Mouse (Mus musculus) mesoderm, embryonic 11.5 days (tissue): ENCODE measurements around the gene Kdelr2.
A peak's percentile ranks its signal among the peaks of the same experiment; 100 is the strongest.

ENCODE experiments used
- DNase-seq: peaks from one replicate; pipeline ENCODE4 v3.0.0-alpha.2; 2012; ENCODE audit warnings: low read depth, low spot score

Kdelr2 gene

DNA sequence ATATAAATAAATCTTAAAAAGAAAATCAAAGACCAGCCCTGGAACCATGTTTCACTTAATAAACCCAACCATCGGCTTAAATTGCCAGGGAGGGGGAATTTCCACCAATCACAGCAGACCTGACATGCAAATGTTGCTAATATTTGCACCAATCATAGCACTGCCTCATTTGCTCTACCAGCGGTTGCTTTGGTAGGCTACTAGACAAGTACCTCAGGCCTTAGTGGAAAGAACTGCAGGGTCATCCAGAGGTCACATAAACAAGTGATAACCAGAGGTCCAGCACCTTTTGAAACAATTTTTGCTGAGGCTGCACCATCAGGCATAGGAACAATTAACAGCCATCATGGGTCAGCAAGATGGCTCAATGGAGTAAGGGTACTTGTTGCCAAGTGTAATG is 2.1 kb upstream of the Kdelr2 start:
- DNase-seq: no peak

DNA sequence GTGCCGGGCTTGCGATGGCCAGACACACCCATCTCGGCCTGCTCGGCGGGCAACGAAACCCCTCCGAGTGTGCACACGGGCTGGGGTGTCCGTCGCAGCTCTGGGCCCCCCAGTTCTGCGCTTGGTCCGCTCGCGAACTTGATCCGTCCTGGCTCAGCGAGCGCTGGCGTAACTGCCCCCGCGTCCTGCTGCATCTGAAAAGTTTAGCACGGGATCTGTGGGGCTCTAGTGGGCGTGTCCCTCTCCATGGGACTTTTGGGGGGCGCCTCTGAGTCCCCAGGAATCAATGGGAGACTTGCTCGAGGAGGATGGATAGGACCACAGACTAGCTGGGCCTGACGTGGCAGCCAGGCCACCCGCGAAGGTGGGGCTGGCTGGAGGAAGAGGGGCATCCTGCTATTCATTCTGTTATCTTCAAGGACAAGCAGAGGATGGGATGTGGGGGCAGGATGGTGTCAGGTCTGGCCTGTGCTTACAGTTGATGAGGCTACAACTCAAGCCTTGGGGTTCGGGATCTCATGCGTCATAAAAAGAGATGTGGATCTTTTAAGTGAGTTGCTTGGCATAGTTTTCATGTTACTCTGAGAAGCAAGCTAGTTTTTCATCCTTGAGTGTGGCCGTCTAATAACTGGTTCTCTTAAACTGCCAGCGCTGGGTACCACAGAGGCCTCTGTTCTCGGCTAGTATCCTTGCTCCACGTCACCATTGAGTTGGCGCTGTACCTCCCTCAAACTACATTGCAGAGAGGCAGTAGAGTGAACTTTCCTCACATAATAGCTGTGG is 701 bp downstream of the Kdelr2 start:
- peak; percentile 15 for DNase-seq

GRCm38 (mm10) chr5:143405200-143405599 is 1.6 kb downstream of the Kdelr2 start:
- DNase-seq: no peak

DNA sequence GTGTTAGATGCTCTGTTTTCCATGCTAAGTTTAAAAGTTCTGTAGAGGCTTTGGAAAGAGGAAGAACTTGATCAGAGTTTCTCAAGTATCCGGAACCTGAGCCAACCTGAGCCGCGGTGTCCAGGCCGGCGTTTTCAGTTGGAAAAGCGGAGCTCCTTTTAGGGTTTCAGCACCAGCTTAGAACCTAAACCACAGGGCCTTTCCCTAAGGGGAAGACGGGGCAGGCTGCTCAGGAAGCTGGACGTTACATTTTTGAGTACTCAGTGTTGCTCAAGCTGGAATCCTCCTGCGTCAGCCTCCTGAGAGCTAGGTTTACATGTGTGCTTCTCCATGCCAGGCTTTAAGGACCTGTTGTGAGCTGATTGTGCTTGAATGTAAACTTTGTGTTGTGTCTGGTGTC is 2.9 kb downstream of the Kdelr2 start:
- no peak for DNase-seq

GRCm38 (mm10) chr5:143409239-143409638 is 5.6 kb downstream of the Kdelr2 start:
- peak; percentile 4 for DNase-seq

DNA sequence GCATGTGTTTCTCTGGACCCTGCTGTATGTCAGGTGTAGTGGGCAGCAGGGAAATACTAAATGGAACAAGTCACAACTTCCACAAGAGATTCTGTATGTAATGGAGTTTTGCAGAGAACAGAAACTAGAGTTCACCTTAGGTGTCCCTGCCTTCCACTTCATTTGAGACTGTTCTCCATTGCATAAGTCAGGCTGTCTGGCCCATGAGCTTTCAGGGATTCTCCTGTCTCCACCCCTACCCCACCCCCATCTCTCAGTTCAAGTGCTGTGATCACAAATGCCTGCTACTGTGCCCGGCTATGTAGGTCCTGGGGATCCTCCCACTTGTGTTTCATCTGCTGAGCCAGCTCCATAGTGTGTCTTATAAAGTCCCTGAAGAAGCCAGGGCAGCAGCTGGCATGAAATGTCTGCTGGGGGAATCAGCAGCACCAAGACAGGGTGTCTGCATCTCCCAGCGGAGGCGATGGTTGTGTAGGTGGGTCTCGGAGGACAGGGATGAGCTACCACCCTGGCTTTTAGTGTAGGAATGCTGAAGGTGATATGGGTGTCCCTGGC is 7.3 kb downstream of the Kdelr2 start:
- DNase-seq: no peak

DNA sequence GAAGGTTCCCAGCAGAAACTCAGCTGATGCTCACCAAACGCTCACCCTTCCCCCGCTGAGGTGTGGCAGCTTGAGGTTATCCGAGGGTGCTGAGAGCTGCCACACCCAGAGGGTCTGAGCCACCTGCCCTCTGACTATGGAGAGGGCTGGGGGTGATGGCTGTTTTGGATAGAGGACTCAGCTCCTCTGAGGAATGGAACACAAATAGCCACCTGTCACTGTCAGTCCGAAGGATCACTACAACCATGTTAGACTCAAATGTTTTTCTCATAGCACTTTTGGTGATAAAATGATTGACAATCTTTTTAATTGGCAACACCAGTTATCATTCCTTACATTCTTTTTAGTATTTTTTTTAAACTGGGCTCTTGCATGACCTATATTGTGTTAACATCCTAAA is 17.8 kb downstream of the Kdelr2 start:
- no peak for DNase-seq

DNA sequence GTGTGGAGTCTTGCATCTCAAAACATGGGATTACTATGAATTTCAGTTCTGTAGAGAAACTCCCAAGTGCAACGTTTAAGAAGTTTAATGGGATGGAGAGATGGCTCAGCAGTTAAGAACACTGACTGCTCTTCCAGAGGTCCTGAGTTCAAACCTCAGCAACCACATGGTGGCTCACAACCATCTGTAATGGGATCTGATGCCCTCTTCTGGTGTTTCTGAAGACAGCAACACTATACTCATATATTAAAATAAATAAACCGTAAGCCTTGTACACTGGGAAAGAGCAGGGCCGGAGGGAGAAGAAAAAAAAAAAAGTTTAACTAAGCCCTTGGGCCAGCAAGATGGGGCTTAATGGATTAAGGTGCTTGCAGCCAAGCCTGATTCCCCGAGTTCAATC is 19.4 kb downstream of the Kdelr2 start:
- no peak for DNase-seq

- peak; percentile 72 for DNase-seq
These were observed 20.4 kb downstream of the Kdelr2 start for GRCm38 (mm10) chr5:143423899-143424519.

DNA sequence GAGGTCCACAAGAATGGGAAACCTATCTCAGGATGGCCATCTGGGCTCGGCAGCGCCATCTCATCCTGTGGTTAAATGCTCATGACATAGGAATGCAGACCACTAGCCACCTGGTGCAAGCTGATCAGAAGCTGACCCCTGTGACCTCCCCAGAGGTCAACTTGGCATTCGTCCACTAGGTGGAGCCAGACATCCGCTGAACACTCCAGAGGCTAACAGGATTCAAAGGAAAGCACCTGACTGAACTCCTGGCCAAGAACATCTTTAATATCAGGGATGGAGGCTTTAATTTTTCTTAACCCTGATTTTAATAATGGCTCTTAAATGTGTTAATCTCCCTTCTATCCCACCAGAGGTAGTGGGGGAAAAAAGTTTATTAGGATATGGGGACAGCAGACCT is 30.8 kb downstream of the Kdelr2 start:
- peak; percentile 89 for DNase-seq

DNA sequence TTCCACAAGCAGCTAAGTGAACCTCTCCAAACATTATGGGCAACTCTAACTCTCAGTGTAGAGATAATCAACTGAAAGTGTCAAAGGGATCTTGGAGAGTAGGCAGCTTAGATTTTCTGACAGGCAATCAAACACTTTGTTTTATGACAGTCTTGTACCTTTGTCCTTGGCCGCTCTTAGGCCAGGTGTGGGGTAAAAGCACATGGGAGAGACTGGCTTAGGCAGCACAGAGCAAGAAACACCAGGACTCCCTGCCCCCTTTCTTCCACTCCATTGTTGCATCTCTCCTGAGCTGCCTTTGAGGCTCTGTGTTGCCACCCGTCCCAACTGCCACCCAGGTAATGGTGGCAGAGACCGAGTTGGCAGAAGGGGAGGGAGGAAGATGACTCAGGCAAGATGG is 37.7 kb downstream of the Kdelr2 start:
- no peak for DNase-seq

DNA sequence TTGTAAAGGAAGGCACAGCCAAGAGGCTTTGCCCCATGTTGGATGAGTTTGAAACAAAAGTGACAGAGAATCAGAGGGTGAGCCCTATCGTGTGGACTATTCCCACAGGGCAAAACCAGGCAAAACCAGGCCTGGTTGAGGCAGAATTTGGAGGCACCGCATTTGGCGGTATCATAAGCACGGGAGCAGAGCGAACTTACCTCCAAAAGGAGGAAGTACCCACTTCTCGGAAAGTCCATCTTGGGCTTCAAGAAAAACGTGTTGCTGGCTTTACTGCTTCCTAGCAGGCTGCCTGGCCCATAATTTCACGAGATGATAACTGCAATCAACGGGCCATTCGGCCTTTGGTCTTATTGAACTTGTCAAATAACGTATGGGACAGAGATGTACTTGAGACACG is 38.1 kb downstream of the Kdelr2 start:
- no peak for DNase-seq

- DNase-seq: no peak
These were observed 60.0 kb downstream of the Kdelr2 start for GRCm38 (mm10) chr5:143463671-143464070.

DNA sequence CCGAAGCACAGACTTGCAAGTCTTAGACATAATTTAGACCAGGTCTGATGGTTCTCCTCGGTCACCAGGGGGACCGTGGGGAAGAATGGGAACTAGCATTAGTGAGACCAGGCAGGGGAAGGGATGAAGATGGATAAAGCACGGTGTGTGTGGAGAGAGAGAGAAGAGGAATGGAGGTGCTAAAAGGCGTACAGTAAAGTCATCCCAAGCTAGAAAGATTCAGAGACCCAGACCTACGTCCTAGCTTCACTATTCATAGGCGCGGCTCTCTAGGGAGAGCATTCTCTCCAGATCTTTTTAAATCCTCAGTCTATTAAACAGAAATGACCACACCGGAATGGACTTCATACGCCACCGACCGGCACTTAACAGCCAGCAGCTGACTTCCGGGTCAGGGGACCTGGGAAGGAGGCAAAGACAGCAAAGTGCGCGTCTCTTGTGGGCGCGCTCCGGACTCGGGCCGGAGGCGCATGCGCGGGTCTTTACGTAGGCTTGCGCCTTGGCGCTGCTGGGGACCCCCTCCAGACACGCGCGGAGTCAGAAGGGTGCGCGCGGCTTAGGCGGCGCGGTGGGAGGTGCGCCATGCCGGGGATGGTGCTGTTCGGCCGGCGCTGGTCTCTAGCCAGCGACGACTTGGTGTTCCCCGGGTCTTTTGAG is 60.6 kb downstream of the Kdelr2 start, which contains the start of gene Daglb:
TSS of gene Daglb (plus strand) at position 485 of the 657 bp plus-strand sequence.
- peak; percentile 96 for DNase-seq

DNA sequence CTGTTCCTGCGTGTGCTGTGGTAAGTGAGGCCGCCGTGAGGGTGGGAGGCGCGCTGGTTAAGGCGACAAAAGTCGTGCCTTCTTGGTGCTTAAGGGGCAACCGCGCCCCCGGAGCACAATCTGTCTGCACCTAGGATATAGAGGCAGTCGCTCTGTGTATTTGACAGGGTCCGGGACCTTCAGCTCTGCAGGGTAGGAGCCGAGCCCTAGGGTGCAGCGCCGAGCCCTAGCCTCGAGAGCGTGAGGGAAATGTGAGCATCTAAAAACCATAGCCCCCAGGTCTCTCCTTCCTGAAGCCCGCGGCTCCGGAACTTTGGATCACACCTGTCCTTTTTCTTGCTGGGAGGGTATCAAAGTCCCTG is 61.1 kb downstream of the Kdelr2 start:
- DNase-seq: no peak

DNA sequence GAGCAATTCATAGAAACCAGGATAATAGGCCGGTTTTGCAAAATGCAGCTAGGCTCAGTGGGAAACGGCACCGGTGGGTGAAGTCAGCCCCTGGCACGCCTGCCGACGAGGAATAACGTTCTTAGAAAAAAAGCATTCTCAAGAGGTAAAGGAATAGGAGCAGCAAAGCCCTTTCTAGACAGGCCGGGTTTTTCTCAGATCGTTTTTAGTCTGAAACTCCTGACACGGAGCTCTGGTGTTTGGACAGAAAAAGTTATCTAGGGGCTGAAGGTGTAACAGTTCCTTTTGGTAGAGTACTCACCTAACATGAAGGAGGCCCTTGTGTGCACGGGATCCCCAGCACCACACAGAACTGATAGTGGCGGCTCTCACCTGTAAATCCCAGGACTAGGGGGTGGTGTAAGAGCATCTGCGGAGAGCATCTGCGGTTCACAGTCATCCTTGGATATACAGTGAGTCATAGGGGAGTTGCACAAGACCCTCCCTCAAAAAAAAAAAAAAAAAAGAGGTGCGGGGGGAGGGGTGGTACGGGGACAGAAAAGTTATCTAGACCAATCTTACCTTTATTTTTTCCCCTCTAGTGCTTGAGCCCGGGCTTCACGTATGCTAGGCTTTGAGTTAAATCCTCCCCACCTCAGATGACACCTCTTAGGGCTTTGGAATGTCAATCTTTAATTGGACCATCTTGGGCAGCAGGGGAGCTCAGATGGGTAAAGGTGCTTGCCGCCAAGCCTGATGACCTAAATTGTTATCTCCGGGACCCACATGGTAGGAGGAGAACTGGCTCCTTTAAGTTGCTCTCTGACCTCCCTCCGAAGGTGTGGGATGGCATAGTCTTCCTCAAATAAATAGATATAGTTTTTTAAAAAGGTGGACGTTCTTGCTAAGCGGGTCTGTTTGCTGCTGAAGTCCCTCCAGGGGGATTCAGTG is 61.8 kb downstream of the Kdelr2 start:
- no peak for DNase-seq

GRCm38 (mm10) chr5:143466891-143467669 is 63.4 kb downstream of the Kdelr2 start:
- no peak for DNase-seq

DNA sequence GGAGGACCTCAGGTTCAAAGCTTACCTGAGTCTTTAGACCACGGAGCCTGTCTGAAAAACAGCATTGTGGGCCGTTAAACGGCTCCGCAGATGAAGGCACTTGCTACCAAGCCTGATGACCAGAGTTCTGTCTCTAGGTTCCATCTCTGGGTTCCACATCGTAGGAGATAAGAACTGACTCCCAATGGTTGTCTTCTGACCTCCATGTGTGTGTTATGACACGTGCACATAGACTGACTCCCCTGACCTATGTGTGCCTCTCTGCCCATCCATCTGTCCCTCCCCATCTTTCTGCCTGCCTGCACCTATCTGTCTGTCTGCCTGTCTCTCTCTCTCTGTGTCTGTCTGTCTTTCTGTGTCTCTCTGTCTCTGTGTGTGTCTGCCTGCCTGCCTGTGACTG is 64.3 kb downstream of the Kdelr2 start:
- no peak for DNase-seq

DNA sequence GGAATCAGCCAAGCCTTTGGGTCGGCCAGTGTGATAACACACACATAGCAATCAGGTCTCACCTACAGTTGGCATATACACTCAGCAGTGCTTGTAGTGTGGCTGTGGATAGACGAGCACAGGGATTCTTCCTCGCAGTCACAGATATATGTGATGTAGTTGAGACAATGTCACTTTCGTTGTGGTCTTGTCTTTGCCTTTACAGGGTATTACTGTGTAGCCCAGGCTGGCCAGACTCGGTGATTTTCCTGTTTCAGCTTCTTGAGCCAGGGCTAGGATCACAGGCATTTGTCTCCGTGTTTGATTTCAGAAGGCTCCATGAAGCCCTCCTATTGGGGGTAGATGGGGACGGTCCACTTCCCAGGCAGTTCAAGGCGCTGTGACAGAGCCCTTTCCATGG is 66.0 kb downstream of the Kdelr2 start:
- DNase-seq: no peak

DNA sequence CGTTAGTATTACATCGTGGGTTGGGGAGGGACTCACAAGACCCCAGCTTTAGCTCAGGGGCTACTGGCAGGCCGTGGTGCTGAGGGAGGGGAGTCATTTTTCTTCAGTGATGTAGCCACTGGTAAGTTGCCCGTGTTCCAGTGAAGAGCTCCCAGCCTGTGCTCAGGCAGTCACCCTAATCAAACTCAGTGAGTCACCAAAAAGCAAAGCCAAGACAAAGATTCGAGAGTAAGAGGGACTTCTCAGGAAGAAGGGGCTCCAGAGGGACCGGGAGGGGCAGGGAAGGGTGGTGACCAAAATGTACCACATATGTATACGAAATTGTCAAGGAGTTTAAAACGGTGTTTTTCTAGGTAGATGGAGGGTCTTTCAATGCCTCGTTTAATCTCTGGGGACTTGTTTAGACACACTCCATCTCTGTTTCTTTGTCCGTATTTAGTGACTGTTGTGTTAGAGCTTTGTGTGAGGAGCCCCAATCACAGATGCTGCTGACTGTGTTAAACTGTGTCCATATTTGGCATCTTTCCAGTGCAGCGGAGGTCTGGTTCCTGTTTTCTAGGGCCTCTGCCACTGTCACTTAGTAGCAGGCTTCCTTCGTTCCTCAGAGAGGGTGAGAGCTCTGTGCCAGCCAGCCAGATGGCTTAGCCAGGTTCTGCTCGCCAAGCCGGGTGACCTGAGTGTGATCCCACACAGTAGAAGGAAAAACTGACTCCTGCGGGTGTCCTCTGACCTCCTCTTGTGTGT is 67.0 kb downstream of the Kdelr2 start:
- DNase-seq: no peak
